Mouse (Mus musculus): ENCODE data around the gene Atp9a. TPM values are rescaled to one million over a fixed set of nuclear protein-coding genes. Genes with fewer than 3 reads are reported as not detected.

Atp9a gene
- polyA plus RNA-seq, 1 experiment from 2014 or later: 4.4 TPM

DNA sequence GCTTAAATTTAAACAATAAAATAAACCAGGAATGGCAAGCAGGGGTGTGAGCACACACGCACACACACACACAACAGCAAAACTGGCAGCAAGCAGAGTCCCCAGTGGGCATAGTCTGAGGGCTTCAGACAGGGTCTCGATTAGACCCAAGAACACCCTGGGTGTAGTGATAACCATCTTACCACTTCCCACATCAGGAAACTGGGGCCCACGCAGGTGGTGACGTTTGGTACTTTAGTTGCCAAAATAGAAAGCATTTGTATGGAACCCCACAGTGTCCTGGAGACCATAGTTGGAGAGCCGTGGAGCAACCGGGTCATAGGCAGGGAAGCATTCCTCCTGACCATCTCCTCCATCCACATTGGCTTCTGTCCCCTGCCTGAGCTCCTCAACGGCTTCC is 146.5 kb downstream of the Atp9a start:
- WGBS: 74% methylated on average over 7 of the region's 7 CpGs
- Histone ChIP-seq H3K4me2 (no peak overlapping the region), H3K4me3 (ENCODE audit: low read depth, low read length) (no peak overlapping the region), H3K36me3 (ENCODE audit: control insufficient read depth, insufficient read depth, low read length) (no peaks in the 10 kb centered on the region), H3K27ac (ENCODE audit: low read depth, low read length) (no peak overlapping the region), H3K27me3 (replicated peaks; ENCODE audit: control insufficient read depth, insufficient read depth, low read length) (peaks cover 28% of the 10 kb centered on the region), H3K4me1 (replicated peaks; ENCODE audit: control insufficient read depth, insufficient read depth, low read length) (peaks cover 9% of the 10 kb centered on the region), H3K9me3 (ENCODE audit: control insufficient read depth, low read length) (no peaks in the 10 kb centered on the region), H3K9ac (ENCODE audit: low read depth, low read length) (no peak overlapping the region)
- no peak for ATAC-seq (replicated peaks; ENCODE audit: low FRiP score)
- DNase-seq (ENCODE audit: low spot score): no peak

DNA sequence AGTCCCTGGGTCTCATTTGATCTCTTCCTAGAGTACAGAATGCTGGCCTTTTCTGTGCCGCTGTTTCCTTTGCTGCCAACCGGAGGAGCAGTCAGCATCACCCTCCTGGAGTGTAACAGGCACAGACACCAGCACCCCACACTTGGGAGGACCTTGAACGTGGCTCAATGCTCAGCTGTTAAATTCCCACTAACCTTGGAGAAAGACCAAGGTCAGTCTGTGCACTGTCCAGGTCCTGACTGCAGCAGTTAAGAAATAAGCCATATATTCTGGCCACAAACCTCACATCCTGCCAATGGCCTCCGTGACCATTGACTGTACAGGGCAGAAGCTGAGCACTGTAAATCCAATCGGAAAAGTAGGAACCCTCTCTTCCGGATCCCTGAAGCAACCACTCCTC is 148.5 kb downstream of the Atp9a start:
- WGBS: 73% methylated on average over 6 of the region's 6 CpGs
- DNase-seq (ENCODE audit: low spot score) (no peak), ATAC-seq (replicated peaks; ENCODE audit: low FRiP score) (no peak)
- Histone ChIP-seq H3K27ac (ENCODE audit: low read depth, low read length) (no peak overlapping the region), H3K4me3 (ENCODE audit: low read depth, low read length) (no peak overlapping the region), H3K9ac (ENCODE audit: low read depth, low read length) (no peak overlapping the region), H3K9me3 (ENCODE audit: control insufficient read depth, low read length) (no peaks in the 10 kb centered on the region), H3K36me3 (ENCODE audit: control insufficient read depth, insufficient read depth, low read length) (no peaks in the 10 kb centered on the region), H3K4me1 (replicated peaks; ENCODE audit: control insufficient read depth, insufficient read depth, low read length) (peaks cover 23% of the 10 kb centered on the region), H3K4me2 (no peak overlapping the region), H3K27me3 (replicated peaks; ENCODE audit: control insufficient read depth, insufficient read depth, low read length) (peaks cover 28% of the 10 kb centered on the region)

GRCm38 (mm10) chr2:168593004-168593403 is 149.2 kb downstream of the Atp9a start:
- Histone ChIP-seq H3K9ac (ENCODE audit: low read depth, low read length) (no peak overlapping the region), H3K27me3 (replicated peaks; ENCODE audit: control insufficient read depth, insufficient read depth, low read length) (peaks cover 29% of the 10 kb centered on the region), H3K27ac (ENCODE audit: low read depth, low read length) (no peak overlapping the region), H3K4me1 (replicated peaks; ENCODE audit: control insufficient read depth, insufficient read depth, low read length) (peaks cover 23% of the 10 kb centered on the region), H3K4me3 (ENCODE audit: low read depth, low read length) (no peak overlapping the region), H3K36me3 (ENCODE audit: control insufficient read depth, insufficient read depth, low read length) (no peaks in the 10 kb centered on the region), H3K4me2 (no peak overlapping the region), H3K9me3 (ENCODE audit: control insufficient read depth, low read length) (no peaks in the 10 kb centered on the region)
- 76% methylated on average over 5 of the region's 5 CpGs for WGBS
- no peak for ATAC-seq (replicated peaks; ENCODE audit: low FRiP score)
- DNase-seq (ENCODE audit: low spot score): no peak

- Histone ChIP-seq H3K27ac (ENCODE audit: low read depth, low read length) (no peak overlapping the region), H3K36me3 (ENCODE audit: control insufficient read depth, insufficient read depth, low read length) (no peaks in the 10 kb centered on the region), H3K4me3 (ENCODE audit: low read depth, low read length) (no peak overlapping the region), H3K9me3 (ENCODE audit: control insufficient read depth, low read length) (no peaks in the 10 kb centered on the region), H3K27me3 (replicated peaks; ENCODE audit: control insufficient read depth, insufficient read depth, low read length) (peaks cover 26% of the 10 kb centered on the region), H3K9ac (ENCODE audit: low read depth, low read length) (no peak overlapping the region), H3K4me1 (replicated peaks; ENCODE audit: control insufficient read depth, insufficient read depth, low read length) (peaks cover 23% of the 10 kb centered on the region), H3K4me2 (peak overlapping the region; percentile 89)
- ATAC-seq (replicated peaks; ENCODE audit: low FRiP score): peak; percentile 63
- no peak for DNase-seq (ENCODE audit: low spot score)
- 17% methylated on average over 2 of the region's 2 CpGs for WGBS
These were observed 151.1 kb downstream of the Atp9a start for GRCm38 (mm10) chr2:168591076-168591475.

DNA sequence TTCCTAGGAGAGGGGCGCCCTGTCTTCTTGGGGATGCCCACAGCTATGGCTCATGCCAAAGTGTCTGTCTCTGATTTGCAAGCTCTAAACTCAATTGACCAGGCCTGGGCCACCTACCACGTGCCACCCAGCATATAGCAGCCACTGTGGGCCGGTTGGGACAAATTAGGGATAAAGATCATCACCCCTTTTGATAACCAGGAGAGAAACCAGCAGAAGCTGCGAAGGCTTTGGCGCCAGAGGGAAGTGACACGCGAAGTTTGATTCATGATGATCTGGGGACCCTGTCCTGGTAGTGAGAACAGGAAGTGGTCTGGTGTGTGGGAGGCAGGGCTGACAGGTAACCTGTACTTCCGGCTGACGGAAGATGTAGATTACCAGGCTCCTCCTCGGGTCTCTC is 151.7 kb downstream of the Atp9a start:
- peak; percentile 6; the same call in 1 of the 2 replicates for ATAC-seq (replicated peaks; ENCODE audit: low FRiP score)
- H3K27me3 ChIP-seq (replicated peaks; ENCODE audit: control insufficient read depth, insufficient read depth, low read length): peaks cover 26% of the 10 kb centered on the region
- no peak for DNase-seq (ENCODE audit: low spot score)
- peak overlapping the region; percentile 56 for H3K4me3 ChIP-seq (ENCODE audit: low read depth, low read length)
- peak overlapping the region; percentile 89 for H3K4me2 ChIP-seq
- no peak overlapping the region for H3K9ac ChIP-seq (ENCODE audit: low read depth, low read length)
- H3K36me3 ChIP-seq (ENCODE audit: control insufficient read depth, insufficient read depth, low read length): no peaks in the 10 kb centered on the region
- WGBS: 15% methylated on average over 10 of the region's 10 CpGs
- H3K27ac ChIP-seq (ENCODE audit: low read depth, low read length): no peak overlapping the region
- peaks cover 23% of the 10 kb centered on the region for H3K4me1 ChIP-seq (replicated peaks; ENCODE audit: control insufficient read depth, insufficient read depth, low read length)
- no peaks in the 10 kb centered on the region for H3K9me3 ChIP-seq (ENCODE audit: control insufficient read depth, low read length)

GRCm38 (mm10) chr2:168590168-168590551 is 152.0 kb downstream of the Atp9a start:
- H3K4me3 ChIP-seq (ENCODE audit: low read depth, low read length): peak overlapping the region; percentile 56
- H3K36me3 ChIP-seq (ENCODE audit: control insufficient read depth, insufficient read depth, low read length): no peaks in the 10 kb centered on the region
- peak overlapping the region; percentile 89 for H3K4me2 ChIP-seq
- ATAC-seq (replicated peaks; ENCODE audit: low FRiP score): peak; percentile 69
- 2% methylated on average over 37 of the region's 38 CpGs for WGBS
- H3K4me1 ChIP-seq (replicated peaks; ENCODE audit: control insufficient read depth, insufficient read depth, low read length): peaks cover 23% of the 10 kb centered on the region
- H3K27me3 ChIP-seq (replicated peaks; ENCODE audit: control insufficient read depth, insufficient read depth, low read length): peaks cover 26% of the 10 kb centered on the region
- peak overlapping the region; percentile 40; the same call in 1 of the 2 replicates for H3K9ac ChIP-seq (ENCODE audit: low read depth, low read length)
- H3K9me3 ChIP-seq (ENCODE audit: control insufficient read depth, low read length): no peaks in the 10 kb centered on the region
- no peak overlapping the region for H3K27ac ChIP-seq (ENCODE audit: low read depth, low read length)
- peak; percentile 63 for DNase-seq (ENCODE audit: low spot score)

GRCm38 (mm10) chr2:168589368-168590167 is 152.6 kb downstream of the Atp9a start:
- H3K27me3 ChIP-seq (replicated peaks; ENCODE audit: control insufficient read depth, insufficient read depth, low read length): peaks cover 26% of the 10 kb centered on the region
- 7% methylated on average over 21 of the region's 21 CpGs for WGBS
- peaks cover 23% of the 10 kb centered on the region for H3K4me1 ChIP-seq (replicated peaks; ENCODE audit: control insufficient read depth, insufficient read depth, low read length)
- H3K9me3 ChIP-seq (ENCODE audit: control insufficient read depth, low read length): no peaks in the 10 kb centered on the region
- H3K9ac ChIP-seq (ENCODE audit: low read depth, low read length): peak overlapping the region; percentile 40; the same call in 1 of the 2 replicates
- H3K4me3 ChIP-seq (ENCODE audit: low read depth, low read length): peak overlapping the region; percentile 56
- H3K4me2 ChIP-seq: peak overlapping the region; percentile 89
- no peaks in the 10 kb centered on the region for H3K36me3 ChIP-seq (ENCODE audit: control insufficient read depth, insufficient read depth, low read length)
- ATAC-seq (replicated peaks; ENCODE audit: low FRiP score): no peak
- no peak for DNase-seq (ENCODE audit: low spot score)
- H3K27ac ChIP-seq (ENCODE audit: low read depth, low read length): no peak overlapping the region

- no peaks in the 10 kb centered on the region for H3K36me3 ChIP-seq (ENCODE audit: control insufficient read depth, insufficient read depth, low read length)
- DNase-seq (ENCODE audit: low spot score) (no peak), ATAC-seq (replicated peaks; ENCODE audit: low FRiP score) (no peak)
- WGBS: 67% methylated on average over 11 of the region's 11 CpGs
- peaks cover 23% of the 10 kb centered on the region for H3K4me1 ChIP-seq (replicated peaks; ENCODE audit: control insufficient read depth, insufficient read depth, low read length)
- no peak overlapping the region for H3K4me2 ChIP-seq
- peaks cover 28% of the 10 kb centered on the region for H3K27me3 ChIP-seq (replicated peaks; ENCODE audit: control insufficient read depth, insufficient read depth, low read length)
- H3K27ac ChIP-seq (ENCODE audit: low read depth, low read length): no peak overlapping the region
- no peak overlapping the region for H3K9ac ChIP-seq (ENCODE audit: low read depth, low read length)
- no peak overlapping the region for H3K4me3 ChIP-seq (ENCODE audit: low read depth, low read length)
- H3K9me3 ChIP-seq (ENCODE audit: control insufficient read depth, low read length): no peaks in the 10 kb centered on the region
These were observed 153.4 kb downstream of the Atp9a start for GRCm38 (mm10) chr2:168588591-168589367.
